8 mouse cellular contexts compared by ENCODE assay signal in genomic region chr2:165751068-165751467, GRCm38 (mm10).
A peak's percentile ranks its signal among the peaks of the same experiment; 100 is the strongest.
DNase-seq lines count a peak whose midpoint lies in the region; ATAC-seq and TF ChIP-seq lines count a peak whose summit lies in the region.

No protein-coding gene starts in this region.

- no peaks in the 10 kb centered on the region for H3K9me3 ChIP-seq in liver, embryonic 14.5 days (ENCODE audit: control insufficient read depth, low read length)
- no peaks in the 10 kb centered on the region for H3K9me3 ChIP-seq in liver, embryonic 12.5 days (replicated peaks)
- no peaks in the 10 kb centered on the region for H3K9me3 ChIP-seq in neural tube, embryonic 15.5 days (replicated peaks)

- POLR2A ChIA-PET in Patski (lab: Charles Lee): no interaction called here

- no peaks in the 10 kb centered on the region for H3K36me3 ChIP-seq in liver, embryonic 14.5 days (replicated peaks; ENCODE audit: control insufficient read depth, insufficient read depth, low read depth)
- H3K36me3 ChIP-seq in liver, embryonic 12.5 days: no peaks in the 10 kb centered on the region
- H3K36me3 ChIP-seq in neural tube, embryonic 15.5 days: no peaks in the 10 kb centered on the region

- in situ Hi-C loops in Patski (cut with MboI; ENCODE audit: low pct_unique_long_range_greater_than_20kb): loop anchor here (5.0 kb wide), 1 partner anchor 224 kb away; no protein-coding TSS in a partner anchor

- H3K27me3 ChIP-seq in liver, embryonic 14.5 days (ENCODE audit: control insufficient read depth, insufficient read depth, low read length): no peaks in the 10 kb centered on the region
- peaks cover 15% of the 10 kb centered on the region for H3K27me3 ChIP-seq in liver, embryonic 12.5 days (replicated peaks)
- no peaks in the 10 kb centered on the region for H3K27me3 ChIP-seq in Patski
- H3K27me3 ChIP-seq in neural tube, embryonic 15.5 days (replicated peaks): no peaks in the 10 kb centered on the region; the same call in 1 of the 2 replicates

- intact Hi-C loops in heart, postnatal 10 days (cut with DNase I): loop anchor here (2.0 kb wide), 1 partner anchor 224 kb away; no protein-coding TSS in a partner anchor

- WGBS in liver, embryonic 14.5 days (ENCODE audit: insufficient replicate concordance): 23% methylated on average over 7 of the region's 7 CpGs
- 30% methylated on average over 7 of the region's 7 CpGs for WGBS in liver, embryonic 12.5 days (ENCODE audit: insufficient replicate concordance)
- 18% methylated on average over 7 of the region's 7 CpGs for WGBS in neural tube, embryonic 15.5 days

- no peak overlapping the region; the same call in 1 of the 2 replicates for H3K9ac ChIP-seq in liver, embryonic 14.5 days (replicated peaks)
- no peak overlapping the region for H3K9ac ChIP-seq in liver, embryonic 12.5 days
- no peak overlapping the region for H3K9ac ChIP-seq in neural tube, embryonic 15.5 days (replicated peaks)

- ATAC-seq in cerebellum, adult (ENCODE audit: insufficient number of reproducible peaks, low FRiP score, low TSS enrichment): no peak
- ATAC-seq in liver, embryonic 14.5 days (ENCODE audit: insufficient read depth): no peak
- no peak for ATAC-seq in liver, embryonic 12.5 days
- ATAC-seq in Patski: peak; percentile 57
- 0 out of 2 replicates have a peak, but pooled peaks have one; percentile 24 for ATAC-seq in neural tube, embryonic 15.5 days (ENCODE audit: low FRiP score)

- no peak for TF ChIP-seq EP300 in liver, embryonic 14.5 days (IDR thresholded peaks at IDR 0.05; ENCODE audit: low read depth)

- CTCF ChIA-PET in Patski (lab: Charles Lee): interaction anchor here (1.1 to 1.8 kb wide), 3 partner anchors 157 to 254 kb away, joined by 3 to 7 read pairs (median 3); no protein-coding TSS in a partner anchor

- H3K27ac ChIP-seq in liver, embryonic 14.5 days: no peak overlapping the region
- no peak overlapping the region for H3K27ac ChIP-seq in liver, embryonic 12.5 days
- no peak overlapping the region for H3K27ac ChIP-seq in neural tube, embryonic 15.5 days (replicated peaks)

- DNase-seq in cerebellum, adult 18-20 months: peak; percentile 22 to 25
- no peak for DNase-seq in liver, embryonic 14.5 days (ENCODE audit: low read depth in 3 of 3, low spot score in 3 of 3)
- DNase-seq in Patski (ENCODE audit: low read depth, low spot score): no peak
- DNase-seq in heart, postnatal 10 days: peak; percentile 22 to 44
- DNase-seq in layer of hippocampus, postnatal 10 days (ENCODE audit: low spot score in 2 of 2): no peak

- H3K4me2 ChIP-seq in liver, embryonic 14.5 days (ENCODE audit: low read depth): no peak overlapping the region
- H3K4me2 ChIP-seq in liver, embryonic 12.5 days: no peak overlapping the region
- no peak overlapping the region for H3K4me2 ChIP-seq in neural tube, embryonic 15.5 days

- H3K4me1 ChIP-seq in liver, embryonic 14.5 days (replicated peaks; ENCODE audit: control insufficient read depth in 2 of 2, insufficient read depth in 2 of 2, low read length in 1 of 2): no peaks in the 10 kb centered on the region
- peaks cover 6% of the 10 kb centered on the region; the same call in 1 of the 2 replicates for H3K4me1 ChIP-seq in liver, embryonic 12.5 days
- H3K4me1 ChIP-seq in neural tube, embryonic 15.5 days: peaks cover 1% of the 10 kb centered on the region; the same call in 1 of the 2 replicates

- H3K4me3 ChIP-seq in liver, embryonic 14.5 days (ENCODE audit: insufficient read depth in 1 of 2, low read depth in 2 of 2, low read length in 2 of 2): no peak overlapping the region
- no peak overlapping the region for H3K4me3 ChIP-seq in liver, embryonic 12.5 days
- no peak overlapping the region for H3K4me3 ChIP-seq in neural tube, embryonic 15.5 days (replicated peaks)

- peak; percentile 37; the same call in 1 of the 2 replicates for TF ChIP-seq CTCF in liver, embryonic 14.5 days (IDR thresholded peaks at IDR 0.05; ENCODE audit: low read depth)
- TF ChIP-seq CTCF in Patski (IDR thresholded peaks at IDR 0.05): no peak

Comparison
In these comparisons a context has a peak if more than half of its experiments do, and no peak if none do; other contexts are left out.
1. DNase-seq: peak in cerebellum, adult 18-20 months (2 of 2) and heart, postnatal 10 days (2 of 2); none in liver, embryonic 14.5 days (0 of 3), Patski (single experiment) and layer of hippocampus, postnatal 10 days (0 of 2).
2. ATAC-seq: peak in Patski (single experiment) and neural tube, embryonic 15.5 days (single experiment); none in cerebellum, adult (single experiment), liver, embryonic 14.5 days (single experiment) and liver, embryonic 12.5 days (single experiment).